Mouse (Mus musculus) heart, postnatal 4 days (tissue): ENCODE data around the gene 4931422A03Rik. TPM values are rescaled to one million over a fixed set of nuclear protein-coding genes. Genes with fewer than 3 reads are reported as not detected.

Experiments used
- DNase-seq: peaks from one replicate; pipeline ENCODE4 v3.0.0; 2021
- total RNA-seq, 2 experiments: library from RNA; stranded (reverse); gene quantifications; 2 replicates each; pipeline ENCODE4 v1.2.3; 2021

4931422A03Rik gene
- total RNA-seq, 2 experiments from 2014 or later: not detected

GRCm38 (mm10) chr2:103968919-103969436 is 59.2 kb downstream of the 4931422A03Rik start:
- no peak for DNase-seq

GRCm38 (mm10) chr2:103968186-103968585 is 60.0 kb downstream of the 4931422A03Rik start:
- no peak for DNase-seq

GRCm38 (mm10) chr2:103965391-103965790 is 62.8 kb downstream of the 4931422A03Rik start:
- DNase-seq: no peak

GRCm38 (mm10) chr2:103962349-103962748 is 65.8 kb downstream of the 4931422A03Rik start:
- no peak for DNase-seq

- no peak for DNase-seq
Observed at GRCm38 (mm10) chr2:103959574-103959973, 68.6 kb downstream of the 4931422A03Rik start.

- no peak for DNase-seq
Observed at GRCm38 (mm10) chr2:103959066-103959465, 69.1 kb downstream of the 4931422A03Rik start.

GRCm38 (mm10) chr2:103958634-103959033 is 69.5 kb downstream of the 4931422A03Rik start:
- DNase-seq: no peak

- DNase-seq: no peak
Observed at GRCm38 (mm10) chr2:103957649-103958546, 70.3 kb downstream of the 4931422A03Rik start, which contains the start of gene Lmo2. Gene Lmo2, plus strand, starts transcription at chr2:103957986.

GRCm38 (mm10) chr2:103956867-103957266 is 71.3 kb downstream of the 4931422A03Rik start:
- no peak for DNase-seq

- no peak for DNase-seq
Observed at GRCm38 (mm10) chr2:103955714-103956113, 72.4 kb downstream of the 4931422A03Rik start.

GRCm38 (mm10) chr2:103953050-103953835 is 74.9 kb downstream of the 4931422A03Rik start:
- DNase-seq: no peak

- DNase-seq: no peak
Observed at GRCm38 (mm10) chr2:103947982-103948655, 80.0 kb downstream of the 4931422A03Rik start.

GRCm38 (mm10) chr2:103946892-103947291 is 81.3 kb downstream of the 4931422A03Rik start:
- no peak for DNase-seq

GRCm38 (mm10) chr2:103945571-103946092 is 82.5 kb downstream of the 4931422A03Rik start:
- DNase-seq: no peak

GRCm38 (mm10) chr2:103944859-103945258 is 83.3 kb downstream of the 4931422A03Rik start:
- DNase-seq: no peak

- DNase-seq: no peak
Observed at GRCm38 (mm10) chr2:103941085-103941484, 87.1 kb downstream of the 4931422A03Rik start.

- no peak for DNase-seq
Observed at GRCm38 (mm10) chr2:103939003-103939402, 89.2 kb downstream of the 4931422A03Rik start.

GRCm38 (mm10) chr2:103938573-103938972 is 89.6 kb downstream of the 4931422A03Rik start:
- DNase-seq: no peak

GRCm38 (mm10) chr2:103937670-103938069 is 90.5 kb downstream of the 4931422A03Rik start:
- no peak for DNase-seq

GRCm38 (mm10) chr2:103936666-103937065 is 91.5 kb downstream of the 4931422A03Rik start:
- DNase-seq: no peak

- DNase-seq: no peak
Observed at GRCm38 (mm10) chr2:103935691-103936435, 92.3 kb downstream of the 4931422A03Rik start.
